In the genomic region with DNA sequence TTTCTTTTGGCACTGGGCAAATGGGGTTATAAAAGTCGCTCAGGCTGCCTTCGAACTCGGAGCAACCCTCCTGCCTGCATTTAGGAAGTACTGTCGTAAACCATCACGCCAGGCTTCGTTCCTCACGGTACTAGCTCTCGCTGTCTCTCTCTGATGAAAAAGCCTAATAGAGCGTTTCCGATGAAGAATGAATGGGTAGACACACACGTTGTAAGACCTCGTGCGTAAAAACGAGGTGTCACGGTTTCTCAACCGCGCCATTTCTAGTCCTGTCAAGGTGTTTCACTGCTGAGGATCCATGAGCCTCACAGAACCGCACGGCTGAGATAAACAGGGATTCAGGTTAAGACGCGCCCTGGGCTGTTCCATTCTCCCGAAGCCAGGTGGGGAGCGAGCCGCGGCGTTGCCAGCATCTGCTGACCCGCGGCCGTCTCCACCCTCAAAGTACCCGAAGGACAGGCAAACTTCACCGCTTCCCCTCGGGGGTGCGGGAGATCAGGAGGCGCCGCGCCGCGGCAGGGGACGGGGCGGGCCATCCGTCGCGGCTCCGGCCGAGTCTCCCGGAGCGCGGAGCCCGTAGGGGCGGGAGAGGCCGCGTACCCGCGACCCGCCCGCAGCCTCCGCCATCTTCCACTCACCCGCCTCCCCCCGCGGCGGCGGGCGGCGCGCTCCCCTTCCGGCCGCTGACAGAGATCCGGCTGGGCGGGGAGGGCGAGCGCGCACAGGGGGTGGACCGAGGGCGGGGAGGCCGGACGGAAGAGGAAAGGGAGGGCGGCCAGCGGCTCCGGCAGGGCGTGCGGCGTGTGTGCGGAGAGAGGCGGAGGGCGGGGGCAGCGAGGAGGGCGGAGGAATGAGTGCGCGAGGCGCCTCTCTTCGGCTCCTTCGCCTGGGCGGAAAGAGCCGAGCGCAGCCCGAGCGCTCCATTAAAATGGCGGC, we compare ENCODE assay signal across 8 mouse cellular contexts. TPM values are rescaled to one million over a fixed set of nuclear protein-coding genes. Genes with fewer than 3 reads are reported as not detected.
DNase-seq lines count a peak whose midpoint lies in the region; ATAC-seq and TF ChIP-seq lines count a peak whose summit lies in the region.

No protein-coding gene starts in this region.

- ATAC-seq in activated CD4-positive, CD25-positive, alpha-beta regulatory T cell, adult 4 months = peak; percentile 89
- peak; percentile 91 for ATAC-seq in inflammation-experienced regulatory T-cells, adult 6 months
- ATAC-seq in megakaryocyte-erythroid progenitor cell, adult 5-6 weeks (replicated peaks; ENCODE audit: low FRiP score, low TSS enrichment, poor library complexity, severe bottlenecking) = peak; percentile 98

- H3K4me1 ChIP-seq in cortical plate, adult 2 months (ENCODE audit: control insufficient read depth, insufficient read depth, low read length) = peaks cover 4% of the 10 kb centered on the region

- H3K27ac ChIP-seq in cortical plate, adult 2 months (ENCODE audit: insufficient read depth, low read length) = peak overlapping the region; percentile 86

- TF ChIP-seq CTCF in cortical plate, adult 2 months (IDR thresholded peaks at IDR 0.05; ENCODE audit: extremely low read depth, insufficient read depth, low read length) = no peak

- peak; percentile 47; the same call in 1 of the 2 replicates for TF ChIP-seq POLR2A in cortical plate, adult 2 months (IDR thresholded peaks at IDR 0.05; ENCODE audit: extremely low read depth, insufficient read depth, low read length)

- peak; percentile 96 for DNase-seq in gastrocnemius, postnatal 10 days
- DNase-seq in left cerebral cortex, postnatal 10 days (ENCODE audit: extremely low spot score in 1 of 2, low spot score in 2 of 2) = peak; percentile 93 to 100
- peak; percentile 96 for DNase-seq in right cerebral cortex, postnatal 25 days
- peak; percentile 97 to 98 for DNase-seq in urinary bladder, postnatal 4 days (ENCODE audit: low spot score in 2 of 2)

- intact Hi-C loops in left cerebral cortex, postnatal 10 days (cut with DNase I) = no loop called here

- peak overlapping the region; percentile 36 for H3K4me3 ChIP-seq in cortical plate, adult 2 months (ENCODE audit: insufficient read depth, low read length)

RNA-seq across cellular contexts. Expression of gene Usp34, which starts 0.8 kb away (rescaled TPM):
- 10 to 100 TPM; 34.0 to 43.9 TPM for polyA plus RNA-seq in activated CD4-positive, CD25-positive, alpha-beta regulatory T cell, adult 4 months (2017; shearing (Covaris generic))
- 50.7 and 51.2 TPM in 2 replicates for polyA plus RNA-seq in cortical plate, adult 2 months (2012; rRNA removed)
- total RNA-seq in gastrocnemius, postnatal 10 days (2021) = 10 to 100 TPM; 37.8 to 40.7 TPM
- 10 to 100 TPM; 35.3 to 61.9 (median 48.4) TPM for polyA plus RNA-seq in inflammation-experienced regulatory T-cells, adult 6 months (2017; shearing (Covaris generic))
- total RNA-seq in left cerebral cortex, postnatal 10 days (2021) = 100 to 1,000 TPM; 125 to 127 TPM
- total RNA-seq in megakaryocyte-erythroid progenitor cell, adult 5-6 weeks (2014; fragmentation: Nextera tagmentation) = 50.7 and 76.1 TPM in 2 replicates
- total RNA-seq in megakaryocyte-erythroid progenitor cell, adult 5-6 weeks (2017) = 31.9 and 59.4 TPM in 2 replicates

RNA-seq across cellular contexts. Expression of gene Xpo1, which starts 50.1 kb away (rescaled TPM):
- polyA plus RNA-seq in activated CD4-positive, CD25-positive, alpha-beta regulatory T cell, adult 4 months (2017; shearing (Covaris generic)) = 10 to 100 TPM; 43.2 to 44.2 TPM
- 32.8 and 33.9 TPM in 2 replicates for polyA plus RNA-seq in cortical plate, adult 2 months (2012; rRNA removed)
- total RNA-seq in gastrocnemius, postnatal 10 days (2021) = 10 to 100 TPM; 38.0 to 50.6 TPM
- 10 to 100 TPM; 38.4 to 67.4 (median 52.2) TPM for polyA plus RNA-seq in inflammation-experienced regulatory T-cells, adult 6 months (2017; shearing (Covaris generic))
- total RNA-seq in left cerebral cortex, postnatal 10 days (2021) = 10 to 100 TPM; 79.3 to 82.3 TPM
- 106 and 142 TPM in 2 replicates for total RNA-seq in megakaryocyte-erythroid progenitor cell, adult 5-6 weeks (2014; fragmentation: Nextera tagmentation)
- 322 and 338 TPM in 2 replicates for total RNA-seq in megakaryocyte-erythroid progenitor cell, adult 5-6 weeks (2017)

Comparison
In these comparisons a context has a peak if more than half of its experiments do, and no peak if none do; other contexts are left out.
1. Peak in every context shown above with its lines: DNase-seq, ATAC-seq, H3K4me3 ChIP-seq and H3K27ac ChIP-seq.